Mouse (Mus musculus) ovary, postnatal 36 days (tissue): ENCODE data around the gene Mtif2.

Experiments
- DNase-seq: peaks from one replicate; pipeline ENCODE4 v3.0.0; 2022; ENCODE audit warnings: low spot score, mixed read lengths

Gene Mtif2

GRCm38 (mm10) chr11:29549425-29549778 lies 23.2 kb downstream of the Mtif2 start:
- DNase-seq = no peak

- no peak for DNase-seq
Measured at GRCm38 (mm10) chr11:29560452-29560851, 34.2 kb downstream of the Mtif2 start.

- DNase-seq = no peak
Measured at GRCm38 (mm10) chr11:29560990-29561389, 34.8 kb downstream of the Mtif2 start.

GRCm38 (mm10) chr11:29563406-29563805 lies 37.2 kb downstream of the Mtif2 start:
- DNase-seq = no peak

GRCm38 (mm10) chr11:29571536-29571935 lies 45.3 kb downstream of the Mtif2 start:
- no peak for DNase-seq

- DNase-seq = no peak
Measured at GRCm38 (mm10) chr11:29572656-29573055, 46.4 kb downstream of the Mtif2 start.

- no peak for DNase-seq
Measured at GRCm38 (mm10) chr11:29579610-29580009, 53.4 kb downstream of the Mtif2 start.
